Mouse (Mus musculus) stomach, postnatal 0 days (tissue): ENCODE results near the gene Slc2a4.

Experiments
- CTCF ChIP-seq: IDR thresholded peaks from 2 replicates; pipeline ENCODE4 v1.5.1; 2016; ENCODE audit warnings: antibody characterized with exemption, low read depth, mild to moderate bottlenecking, moderate library complexity
- EP300 ChIP-seq: optimal IDR thresholded peaks from 2 replicates; pipeline ENCODE3; 2016; ENCODE audit warnings: antibody characterized with exemption

DNA sequence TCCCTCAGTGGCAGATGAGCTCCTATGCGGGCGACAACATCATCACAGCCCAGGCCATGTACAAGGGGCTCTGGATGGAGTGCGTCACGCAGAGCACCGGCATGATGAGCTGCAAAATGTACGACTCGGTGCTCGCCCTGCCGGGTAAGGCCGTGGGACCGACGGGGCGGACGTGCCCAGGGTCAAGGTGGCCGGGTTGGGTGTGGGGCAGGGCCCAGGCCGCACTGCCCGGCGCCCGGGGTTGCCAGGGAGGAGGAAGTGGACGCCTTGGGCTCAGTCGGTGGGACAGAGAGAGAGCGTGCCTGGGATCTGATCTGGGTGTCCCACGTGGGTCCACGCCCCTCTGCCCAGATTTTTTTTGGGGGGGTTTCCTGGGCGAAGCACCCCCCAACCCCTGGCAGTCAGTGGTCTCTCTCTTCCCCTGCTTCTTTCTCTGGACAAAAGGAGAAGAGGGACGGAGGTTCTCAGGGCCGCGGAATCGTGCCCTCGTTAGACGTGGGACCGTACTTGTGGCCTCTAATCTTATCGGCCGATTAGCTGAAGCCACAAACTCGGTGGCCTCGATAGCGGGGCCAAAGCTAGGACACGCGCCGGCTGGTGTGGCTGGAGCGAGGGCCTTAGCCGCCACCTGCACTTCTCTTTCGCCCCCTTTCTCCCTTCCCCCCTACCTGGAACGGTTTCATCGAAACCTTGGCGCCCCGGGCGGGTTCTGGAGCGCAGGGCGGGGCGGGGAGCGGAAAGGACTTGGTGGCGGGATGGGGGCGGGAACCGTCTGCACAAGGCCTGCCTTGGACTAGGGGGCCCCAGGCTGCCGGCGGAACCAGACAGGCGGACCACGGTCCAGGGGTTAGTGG lies 18.2 kb upstream of the Slc2a4 start:
- TF ChIP-seq CTCF (no peak), EP300 (no peak)
